Mouse (Mus musculus) adrenal gland, adult 18-20 months (tissue): ENCODE measurements around the gene Nostrin. TPM values are rescaled to one million over a fixed set of nuclear protein-coding genes. Genes with fewer than 3 reads are reported as not detected.

Source experiments
- DNase-seq, 2 experiments: peaks; one replicate each; pipeline ENCODE4 v3.0.0; 2021 to 2022; ENCODE audit warnings: low spot score in 2 of 2
- total RNA-seq, 2 experiments: library from RNA; stranded (reverse); gene quantifications; 1 replicate in 1 of 2; 2 replicates in 1 of 2; pipeline ENCODE4 v1.2.3; 2021

Nostrin gene
- total RNA-seq, 2 experiments from 2014 or later: 8.4 to 10.2 TPM

DNA sequence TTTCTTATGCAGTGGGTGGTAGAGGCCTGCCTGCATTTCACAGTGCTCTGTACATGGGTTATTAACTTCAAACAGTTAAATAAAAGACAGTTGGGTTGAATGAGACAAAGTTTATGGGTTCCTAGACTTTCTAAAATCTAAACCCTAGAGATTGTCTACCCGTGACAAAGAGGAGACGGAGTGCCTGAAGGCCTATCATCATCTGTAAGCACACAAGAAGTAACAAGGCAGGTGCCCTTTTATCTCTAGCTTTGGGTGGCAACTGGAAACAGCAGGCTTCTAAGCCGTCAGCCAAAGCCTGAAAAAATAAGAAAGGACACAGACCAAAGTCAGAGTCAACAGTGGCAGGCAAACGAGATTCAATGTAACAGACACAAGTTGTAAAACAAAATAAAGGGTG is 53.6 kb downstream of the Nostrin start:
- DNase-seq: no peak

DNA sequence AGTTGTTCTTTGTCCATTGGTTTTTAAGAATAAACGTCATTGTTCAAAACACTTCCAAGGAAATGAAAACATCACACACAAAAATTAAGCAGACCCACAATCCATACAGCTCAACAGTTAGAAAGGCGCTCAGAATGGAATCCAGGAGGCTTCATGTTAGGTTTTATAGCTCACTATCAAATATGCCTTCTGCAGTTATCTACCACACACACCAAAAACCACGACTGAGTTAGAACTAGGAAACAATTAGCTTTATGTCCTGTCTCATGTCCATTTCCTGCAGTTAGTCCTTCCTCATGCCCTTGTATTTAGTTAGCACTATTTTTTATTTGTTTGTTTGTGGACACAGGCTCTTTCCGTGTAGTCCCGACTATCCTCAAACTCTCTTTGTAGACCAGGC is 55.5 kb downstream of the Nostrin start:
- DNase-seq: no peak

DNA sequence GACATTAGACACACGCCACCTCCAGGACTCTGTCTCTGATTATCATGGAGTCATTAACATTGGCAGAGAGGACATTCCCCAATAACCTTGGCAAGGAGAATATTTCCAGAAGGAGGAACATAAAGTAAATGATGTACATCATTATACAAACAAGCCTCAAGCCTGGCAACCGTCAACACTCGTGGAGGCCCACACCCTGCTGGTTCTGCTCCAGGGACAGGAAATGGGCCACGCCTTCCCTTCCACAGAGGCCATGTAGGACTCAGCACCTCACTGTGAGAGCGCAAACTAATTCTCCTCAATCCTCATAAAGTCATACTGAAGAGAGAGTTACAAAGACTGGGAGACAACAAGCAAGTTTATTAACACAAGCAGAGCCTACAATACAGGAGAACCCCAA is 58.0 kb downstream of the Nostrin start:
- no peak for DNase-seq

DNA sequence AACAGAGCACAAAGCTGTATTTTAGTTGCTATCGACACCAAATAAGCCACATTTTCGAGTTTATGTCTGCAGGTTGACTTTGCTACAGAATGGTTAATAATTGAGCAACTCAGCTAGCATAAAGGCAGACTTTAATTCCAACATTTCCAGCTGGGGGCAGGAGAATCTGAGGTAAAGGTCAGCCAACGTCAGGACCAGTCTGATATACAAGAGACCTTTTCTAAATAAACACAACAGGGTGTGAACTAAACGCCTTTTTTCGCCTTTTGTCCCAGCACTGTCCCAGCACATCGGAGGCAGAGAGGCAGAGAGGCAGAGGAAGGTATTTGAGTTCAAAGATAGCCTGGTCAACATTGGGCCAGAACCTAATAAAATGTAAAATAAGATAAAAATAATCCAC is 69.6 kb downstream of the Nostrin start:
- no peak for DNase-seq

DNA sequence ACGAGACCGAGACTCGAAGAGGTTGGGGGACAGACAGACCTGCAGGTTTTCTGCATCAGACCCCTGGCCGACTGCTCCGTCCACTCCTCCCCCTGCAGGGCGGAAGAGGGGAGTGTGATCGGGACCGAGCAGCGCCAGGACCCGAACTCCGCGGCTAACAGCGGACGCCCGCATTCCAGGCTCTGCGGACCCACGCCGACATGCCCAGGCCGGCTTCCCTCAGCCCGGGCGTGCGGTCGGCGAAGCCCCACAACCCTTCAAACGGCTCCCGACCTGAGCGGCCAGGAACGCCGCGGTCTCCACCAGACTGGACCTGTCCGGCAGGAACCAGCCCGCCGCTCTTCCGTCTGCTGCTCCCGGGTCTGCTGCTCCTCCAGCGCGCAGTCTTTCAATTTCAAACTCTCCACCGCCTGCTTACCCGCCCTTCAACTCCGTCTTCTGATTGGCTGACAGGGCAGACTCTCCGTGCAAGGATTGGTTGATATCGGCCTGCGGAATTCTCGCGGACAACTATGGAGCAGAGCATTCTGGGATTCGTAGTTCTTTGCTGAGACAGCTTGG is 70.3 kb downstream of the Nostrin start, which contains the start of gene Spc25:
TSS of gene Spc25 (minus strand) at position 404 of the 561 bp plus-strand sequence.
- peak; percentile 71 to 72 for DNase-seq

DNA sequence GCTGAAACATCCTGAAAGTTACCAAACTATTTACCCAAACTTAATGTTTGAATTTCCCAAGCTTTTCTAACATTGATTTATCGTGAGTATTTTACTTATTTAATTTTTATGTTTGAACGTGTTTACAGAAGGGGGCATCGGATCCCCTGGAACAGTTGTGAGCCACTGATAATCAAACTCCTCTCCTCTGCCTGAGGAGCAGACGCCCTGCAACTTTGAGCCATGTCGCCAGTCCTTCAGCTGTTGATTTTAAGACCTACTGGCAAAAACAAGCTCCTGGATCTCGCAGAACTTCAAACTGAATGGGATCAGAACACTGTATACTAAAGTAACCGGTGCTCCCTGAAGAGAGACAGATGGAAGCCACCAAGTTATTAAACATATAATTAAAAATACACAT is 70.9 kb downstream of the Nostrin start:
- no peak for DNase-seq

DNA sequence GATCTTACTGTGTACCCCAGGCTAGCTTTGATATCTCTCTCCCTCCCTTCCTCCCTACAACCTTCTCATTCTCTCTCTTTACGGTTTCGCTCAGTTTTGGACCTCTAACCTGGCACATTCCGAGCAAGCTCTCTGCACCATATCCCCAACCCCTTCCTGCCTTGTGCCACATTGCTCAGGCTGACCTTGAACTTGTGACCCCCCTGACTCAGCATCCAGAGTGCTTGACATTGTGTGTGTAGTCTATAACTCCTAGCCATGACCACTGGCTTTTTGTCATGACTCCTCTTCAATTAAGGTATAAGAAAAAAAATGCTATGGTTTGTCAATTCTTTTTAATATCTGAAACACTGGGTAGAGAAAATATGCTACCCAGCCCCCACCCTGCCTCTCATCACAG is 74.1 kb downstream of the Nostrin start:
- no peak for DNase-seq

DNA sequence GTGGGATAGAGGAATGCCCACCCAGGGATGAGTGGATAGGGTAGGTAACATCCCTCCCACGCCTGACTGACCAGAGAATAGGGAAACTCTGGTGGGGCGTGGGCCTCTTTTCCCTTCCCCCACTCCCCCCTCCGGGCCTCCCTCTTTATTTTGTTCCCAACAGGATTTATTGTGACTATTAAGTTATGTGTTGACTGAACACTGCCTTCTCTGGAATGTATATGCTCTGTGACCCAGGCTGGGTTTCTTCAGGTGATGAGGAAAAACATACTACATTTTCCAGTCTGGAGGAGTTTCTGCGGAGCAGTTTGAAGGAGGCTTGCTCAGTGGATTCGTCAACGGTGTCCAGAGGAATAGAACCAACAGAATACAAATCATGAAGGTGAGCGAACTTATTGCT is 75.2 kb downstream of the Nostrin start, which contains the start of gene G6pc2:
TSS of gene G6pc2 (plus strand) at position 301 of the 400 bp plus-strand sequence.
- no peak for DNase-seq

DNA sequence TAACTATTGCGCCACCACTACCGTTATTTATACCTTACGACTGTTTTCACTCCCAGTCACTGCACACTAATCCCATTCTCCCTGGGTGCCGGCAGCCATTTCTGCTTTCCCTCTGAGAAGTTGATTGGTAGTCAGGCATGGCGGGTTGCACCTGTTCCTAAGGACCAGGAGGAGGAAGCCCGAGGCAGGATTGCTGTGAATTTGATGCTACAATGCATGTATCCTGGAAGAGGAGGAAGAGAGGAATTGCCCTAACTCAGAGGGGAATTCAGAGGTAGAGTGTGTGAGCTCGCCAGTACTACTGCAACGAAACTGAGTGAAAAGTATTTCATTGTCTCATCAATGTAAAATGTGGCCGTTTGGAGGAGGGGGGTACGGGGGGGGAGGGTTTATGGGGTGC is 77.1 kb downstream of the Nostrin start:
- DNase-seq: no peak

DNA sequence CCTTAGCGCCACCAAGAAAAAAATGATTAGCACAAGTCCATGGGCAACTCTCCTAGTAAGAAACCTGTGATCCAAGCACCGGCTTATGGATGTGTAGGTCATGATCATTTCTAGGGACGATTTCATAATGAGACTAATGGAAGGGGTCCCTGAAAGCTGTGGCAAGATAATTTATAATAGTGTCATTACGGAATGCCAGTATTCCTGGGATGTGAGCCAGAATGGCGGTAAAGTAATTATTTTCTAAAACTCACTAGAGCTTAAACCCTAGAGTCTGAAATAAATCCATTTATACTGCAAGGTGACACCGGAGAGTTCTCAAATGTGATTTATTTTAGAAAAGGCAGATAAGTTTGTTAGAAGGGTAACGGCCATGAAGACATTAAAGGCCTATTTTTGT is 79.6 kb downstream of the Nostrin start:
- no peak for DNase-seq

DNA sequence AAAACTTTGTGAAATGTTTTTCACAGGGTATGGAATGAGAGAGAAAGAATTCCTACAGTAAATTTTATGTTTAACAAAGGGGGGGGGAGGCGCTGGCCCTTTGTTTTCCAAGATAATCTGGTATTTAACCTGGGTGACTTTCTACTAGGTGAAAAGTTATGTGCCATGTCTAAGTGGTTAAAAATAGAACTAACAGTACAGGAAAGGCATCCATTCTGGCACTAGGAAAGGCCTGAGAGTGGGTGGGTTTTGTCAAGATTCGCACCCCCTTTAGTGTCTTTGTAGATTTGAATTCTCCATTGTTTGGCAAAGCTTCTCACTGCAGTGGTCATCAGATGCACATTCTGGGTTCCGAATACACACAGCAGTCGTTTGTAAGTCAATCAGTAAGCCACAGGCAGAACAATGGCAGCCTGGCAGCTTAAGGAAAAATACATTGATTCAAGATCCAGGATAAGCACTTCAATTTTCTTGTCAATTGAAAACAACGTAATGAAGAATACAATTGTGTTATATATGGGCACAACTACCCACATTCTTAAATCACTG is 86.3 kb downstream of the Nostrin start:
- DNase-seq: no peak

DNA sequence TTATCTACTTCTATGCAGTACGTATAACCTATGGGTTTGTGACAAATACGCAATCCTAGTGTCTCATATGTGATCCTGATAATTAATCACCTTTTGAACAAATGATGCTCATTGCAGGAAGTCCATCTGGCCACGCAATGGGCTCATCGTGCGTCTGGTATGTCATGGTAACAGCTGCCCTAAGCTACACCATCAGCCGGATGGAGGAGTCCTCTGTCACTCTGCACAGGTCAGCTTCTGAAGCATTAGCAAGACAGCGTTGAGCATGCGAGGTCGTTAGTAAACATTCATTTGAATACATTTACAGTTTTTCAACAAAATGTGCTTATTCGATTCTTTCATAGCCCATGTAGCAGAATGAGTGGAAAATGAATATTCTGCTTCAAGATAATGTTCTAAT is 87.2 kb downstream of the Nostrin start:
- no peak for DNase-seq

DNA sequence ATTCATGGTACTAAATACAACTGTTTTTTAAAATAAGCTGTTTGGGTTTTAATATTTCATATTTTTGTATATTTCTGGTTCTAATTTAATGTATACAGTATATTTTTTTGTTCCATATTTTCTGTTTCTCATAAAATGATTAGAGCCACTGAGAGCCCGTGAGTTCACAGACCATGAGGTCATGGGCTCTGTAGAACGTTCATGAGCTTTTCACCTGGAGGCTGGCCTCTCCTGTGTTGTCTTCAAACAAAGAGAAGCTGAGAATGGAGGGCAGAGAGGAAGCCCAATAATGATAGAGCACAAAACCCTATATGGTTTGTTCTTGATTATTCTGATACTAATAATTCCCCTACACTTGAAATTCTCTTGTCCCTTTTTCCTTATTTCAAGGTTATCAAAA is 89.1 kb downstream of the Nostrin start:
- no peak for DNase-seq

DNA sequence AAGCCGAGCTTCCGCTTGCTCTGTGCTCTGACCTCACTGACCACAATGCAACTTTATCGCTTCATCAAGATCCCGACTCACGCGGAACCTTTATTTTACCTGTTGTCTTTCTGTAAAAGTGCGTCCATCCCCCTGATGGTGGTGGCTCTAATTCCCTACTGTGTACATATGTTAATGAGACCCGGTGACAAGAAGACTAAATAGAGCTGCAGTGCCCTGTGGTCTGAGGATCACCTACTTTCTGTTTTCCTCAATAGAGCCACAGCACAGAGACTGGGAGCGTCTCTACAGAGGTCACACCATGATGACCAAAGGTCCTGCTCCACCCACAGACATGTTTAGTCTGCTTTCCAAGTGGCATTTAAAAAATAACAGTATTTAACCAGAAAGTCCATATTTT is 91.3 kb downstream of the Nostrin start:
- DNase-seq: no peak

DNA sequence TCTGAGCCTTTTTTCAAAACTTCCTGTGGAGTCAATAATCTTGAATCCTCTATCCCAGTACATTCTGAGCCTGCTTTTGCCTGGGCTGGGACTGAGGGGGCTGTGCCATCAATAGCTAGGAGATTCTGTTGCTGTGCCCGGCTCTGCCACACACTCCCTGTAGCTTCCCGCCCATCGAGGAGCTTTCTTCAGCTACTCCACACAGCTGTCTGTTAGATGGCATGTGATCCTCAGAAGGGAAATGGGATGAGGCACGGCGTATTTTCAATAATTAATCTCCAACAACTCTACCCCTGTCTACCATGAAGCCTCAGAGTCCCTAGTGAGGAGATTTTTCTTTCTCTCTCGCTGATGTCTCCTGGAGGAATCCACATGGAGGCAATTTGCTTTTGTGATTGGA is 93.0 kb downstream of the Nostrin start:
- no peak for DNase-seq

DNA sequence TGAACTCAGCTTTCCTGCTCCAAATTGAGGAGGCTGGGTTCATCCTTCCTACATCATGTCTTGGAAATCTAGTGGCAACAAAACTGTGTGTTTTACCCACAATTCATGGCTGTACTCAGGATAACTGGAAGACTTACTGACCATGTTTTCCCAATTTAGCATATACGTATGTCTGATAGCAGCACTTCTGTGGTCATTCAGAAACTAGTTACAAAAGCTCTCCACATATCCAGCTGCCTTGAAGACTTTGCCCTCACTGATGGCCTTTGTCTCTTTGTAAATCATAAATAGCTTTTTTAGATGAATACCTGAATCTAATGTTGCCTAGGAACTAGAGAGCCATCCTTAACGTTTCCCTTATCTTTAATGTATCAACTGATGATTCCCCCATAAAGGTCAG is 94.5 kb downstream of the Nostrin start:
- DNase-seq: no peak

DNA sequence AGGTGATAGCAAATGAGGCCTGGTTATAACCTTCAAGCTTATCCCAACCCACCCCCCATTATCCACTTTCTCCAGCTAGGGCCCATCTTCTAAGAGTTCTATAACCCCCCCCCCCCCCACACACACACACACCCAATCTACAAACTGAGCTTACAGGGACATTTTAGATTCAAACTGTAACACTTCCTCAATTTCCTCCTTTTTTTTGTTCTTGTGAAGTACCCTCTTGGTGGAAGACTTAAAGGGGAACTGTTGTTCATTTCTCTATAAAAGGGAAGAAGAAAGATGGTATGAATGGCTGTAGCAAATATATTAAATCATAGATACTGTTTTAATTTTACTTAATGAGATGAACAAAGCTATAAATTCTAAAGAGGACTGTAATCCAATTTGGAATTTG is 96.5 kb downstream of the Nostrin start:
- no peak for DNase-seq

DNA sequence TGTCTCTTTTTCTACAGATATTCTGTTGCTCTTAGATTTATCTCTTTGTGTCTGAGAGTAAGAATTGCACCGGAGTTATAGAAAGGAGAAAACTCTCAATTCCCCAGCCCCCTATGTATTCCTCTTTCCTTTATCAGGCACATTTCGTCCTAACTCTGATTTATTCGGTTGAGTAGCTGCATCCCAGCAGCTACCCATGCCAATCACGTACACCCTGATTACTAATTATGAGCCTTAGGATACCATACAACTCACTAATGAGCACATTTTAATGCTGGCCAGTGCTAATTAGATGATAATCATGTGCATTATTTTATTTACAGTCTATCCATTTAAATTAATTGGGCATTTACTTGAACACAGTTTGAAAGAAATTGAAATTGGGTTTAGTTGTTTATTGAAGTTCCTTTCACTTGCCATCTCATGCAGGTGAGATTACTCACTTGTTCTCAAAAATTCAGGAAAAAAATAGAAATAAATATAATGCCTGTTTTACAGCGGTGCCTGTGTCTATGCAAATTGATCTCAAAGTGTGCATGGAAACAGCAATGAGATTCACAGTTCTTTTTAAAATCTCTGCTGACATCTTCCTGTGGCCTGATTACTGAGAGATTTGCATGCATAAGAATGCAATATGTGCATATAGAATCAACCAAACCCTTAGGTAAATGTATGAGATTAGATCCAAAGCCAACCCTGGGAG is 99.5 kb downstream of the Nostrin start:
- DNase-seq: no peak

Other genes with a start within 250 kb of the Nostrin start
- gene Spc25, start 70.4 kb downstream of the Nostrin start, total RNA-seq: 1 to 10 TPM; 1.4 TPM
- gene G6pc2, start 75.3 kb downstream of the Nostrin start, total RNA-seq: not detected
- not detected for gene Abcb11, start 206.8 kb downstream of the Nostrin start, total RNA-seq
- 1 to 10 TPM; 2.1 to 2.9 TPM for gene Dhrs9, start 244.6 kb downstream of the Nostrin start, total RNA-seq